Mouse (Mus musculus): ENCODE measurements around the gene Tead1. TPM values are rescaled to one million over a fixed set of nuclear protein-coding genes. Genes with fewer than 3 reads are reported as not detected.

Gene Tead1
- polyA plus RNA-seq, 1 experiment from 2014 or later = 36.2 TPM

- peaks cover 26% of the 10 kb centered on the region for H3K4me1 ChIP-seq (ENCODE audit: control insufficient read depth, insufficient read depth, low read length)
- no peak for ATAC-seq (ENCODE audit: insufficient number of reproducible peaks, insufficient read depth, low FRiP score, low read depth)
- 88% methylated on average over 3 of the region's 3 CpGs for WGBS
- H3K27ac ChIP-seq (ENCODE audit: low read length) = no peak overlapping the region
- no peak overlapping the region for H3K4me2 ChIP-seq (replicated peaks; ENCODE audit: low read depth, low read length)
- no peak overlapping the region for H3K4me3 ChIP-seq (ENCODE audit: low read depth, low read length)
- no peaks in the 10 kb centered on the region for H3K36me3 ChIP-seq (ENCODE audit: control insufficient read depth, insufficient read depth, low read length)
- H3K27me3 ChIP-seq (ENCODE audit: control insufficient read depth, insufficient read depth, low read length) = no peaks in the 10 kb centered on the region
- no peak overlapping the region for H3K9ac ChIP-seq (replicated peaks; ENCODE audit: low read depth, low read length)
- no peaks in the 10 kb centered on the region for H3K9me3 ChIP-seq (ENCODE audit: control insufficient read depth, low read depth, low read length)
Measured at GRCm38 (mm10) chr7:112658939-112659338, 20.2 kb upstream of the Tead1 start.

- Histone ChIP-seq H3K27me3 (ENCODE audit: control insufficient read depth, insufficient read depth, low read length) (no peaks in the 10 kb centered on the region), H3K9ac (replicated peaks; ENCODE audit: low read depth, low read length) (no peak overlapping the region), H3K4me2 (replicated peaks; ENCODE audit: low read depth, low read length) (no peak overlapping the region), H3K36me3 (ENCODE audit: control insufficient read depth, insufficient read depth, low read length) (no peaks in the 10 kb centered on the region), H3K27ac (ENCODE audit: low read length) (no peak overlapping the region), H3K4me3 (ENCODE audit: low read depth, low read length) (no peak overlapping the region), H3K9me3 (ENCODE audit: control insufficient read depth, low read depth, low read length) (no peaks in the 10 kb centered on the region), H3K4me1 (ENCODE audit: control insufficient read depth, insufficient read depth, low read length) (peaks cover 26% of the 10 kb centered on the region)
- 49% methylated on average over 5 of the region's 5 CpGs for WGBS
- no peak for ATAC-seq (ENCODE audit: insufficient number of reproducible peaks, insufficient read depth, low FRiP score, low read depth)
Measured at GRCm38 (mm10) chr7:112659816-112660215, 19.3 kb upstream of the Tead1 start.

- Histone ChIP-seq H3K27ac (ENCODE audit: low read length) (no peak overlapping the region), H3K9me3 (ENCODE audit: control insufficient read depth, low read depth, low read length) (no peaks in the 10 kb centered on the region), H3K9ac (replicated peaks; ENCODE audit: low read depth, low read length) (no peak overlapping the region), H3K27me3 (ENCODE audit: control insufficient read depth, insufficient read depth, low read length) (no peaks in the 10 kb centered on the region), H3K4me3 (ENCODE audit: low read depth, low read length) (no peak overlapping the region), H3K36me3 (ENCODE audit: control insufficient read depth, insufficient read depth, low read length) (no peaks in the 10 kb centered on the region), H3K4me2 (replicated peaks; ENCODE audit: low read depth, low read length) (no peak overlapping the region), H3K4me1 (ENCODE audit: control insufficient read depth, insufficient read depth, low read length) (peaks cover 26% of the 10 kb centered on the region)
- peak; percentile 71; the same call in 1 of the 2 replicates for ATAC-seq (ENCODE audit: insufficient number of reproducible peaks, insufficient read depth, low FRiP score, low read depth)
- WGBS = 23% methylated on average over 1 of the region's 1 CpGs
Measured at GRCm38 (mm10) chr7:112660325-112660724, 18.8 kb upstream of the Tead1 start.

- 33% methylated on average over 12 of the region's 12 CpGs for WGBS
- Histone ChIP-seq H3K9me3 (ENCODE audit: control insufficient read depth, low read depth, low read length) (no peaks in the 10 kb centered on the region), H3K27ac (ENCODE audit: low read length) (peak overlapping the region; percentile 94), H3K36me3 (ENCODE audit: control insufficient read depth, insufficient read depth, low read length) (no peaks in the 10 kb centered on the region), H3K4me1 (ENCODE audit: control insufficient read depth, insufficient read depth, low read length) (peaks cover 20% of the 10 kb centered on the region; the same call in 1 of the 2 replicates), H3K4me3 (ENCODE audit: low read depth, low read length) (no peak overlapping the region), H3K27me3 (ENCODE audit: control insufficient read depth, insufficient read depth, low read length) (no peaks in the 10 kb centered on the region), H3K9ac (replicated peaks; ENCODE audit: low read depth, low read length) (no peak overlapping the region), H3K4me2 (replicated peaks; ENCODE audit: low read depth, low read length) (peak overlapping the region; percentile 35)
- peak; percentile 30; the same call in 1 of the 2 replicates for ATAC-seq (ENCODE audit: insufficient number of reproducible peaks, insufficient read depth, low FRiP score, low read depth)
Measured at GRCm38 (mm10) chr7:112662398-112663313, 16.5 kb upstream of the Tead1 start.

GRCm38 (mm10) chr7:112663314-112663966 lies 15.7 kb upstream of the Tead1 start:
- no peaks in the 10 kb centered on the region for H3K9me3 ChIP-seq (ENCODE audit: control insufficient read depth, low read depth, low read length)
- H3K36me3 ChIP-seq (ENCODE audit: control insufficient read depth, insufficient read depth, low read length) = no peaks in the 10 kb centered on the region
- H3K4me1 ChIP-seq (ENCODE audit: control insufficient read depth, insufficient read depth, low read length) = peaks cover 20% of the 10 kb centered on the region; the same call in 1 of the 2 replicates
- H3K27ac ChIP-seq (ENCODE audit: low read length) = peak overlapping the region; percentile 94
- WGBS = 14% methylated on average over 6 of the region's 6 CpGs
- no peak overlapping the region for H3K9ac ChIP-seq (replicated peaks; ENCODE audit: low read depth, low read length)
- peak overlapping the region; percentile 35 for H3K4me2 ChIP-seq (replicated peaks; ENCODE audit: low read depth, low read length)
- no peaks in the 10 kb centered on the region for H3K27me3 ChIP-seq (ENCODE audit: control insufficient read depth, insufficient read depth, low read length)
- ATAC-seq (ENCODE audit: insufficient number of reproducible peaks, insufficient read depth, low FRiP score, low read depth) = peak; percentile 62; the same call in 1 of the 2 replicates
- H3K4me3 ChIP-seq (ENCODE audit: low read depth, low read length) = no peak overlapping the region

- H3K27ac ChIP-seq (ENCODE audit: low read length) = peak overlapping the region; percentile 52; the same call in 1 of the 2 replicates
- 73% methylated on average over 2 of the region's 2 CpGs for WGBS
- no peak overlapping the region for H3K4me3 ChIP-seq (ENCODE audit: low read depth, low read length)
- no peaks in the 10 kb centered on the region for H3K36me3 ChIP-seq (ENCODE audit: control insufficient read depth, insufficient read depth, low read length)
- no peak overlapping the region for H3K4me2 ChIP-seq (replicated peaks; ENCODE audit: low read depth, low read length)
- H3K27me3 ChIP-seq (ENCODE audit: control insufficient read depth, insufficient read depth, low read length) = no peaks in the 10 kb centered on the region
- H3K4me1 ChIP-seq (ENCODE audit: control insufficient read depth, insufficient read depth, low read length) = no peaks in the 10 kb centered on the region
- H3K9me3 ChIP-seq (ENCODE audit: control insufficient read depth, low read depth, low read length) = no peaks in the 10 kb centered on the region
- ATAC-seq (ENCODE audit: insufficient number of reproducible peaks, insufficient read depth, low FRiP score, low read depth) = no peak
- H3K9ac ChIP-seq (replicated peaks; ENCODE audit: low read depth, low read length) = no peak overlapping the region
Measured at GRCm38 (mm10) chr7:112669993-112670392, 9.1 kb upstream of the Tead1 start.

- peak overlapping the region; percentile 95 for H3K4me3 ChIP-seq (ENCODE audit: low read depth, low read length)
- H3K27ac ChIP-seq (ENCODE audit: low read length) = peak overlapping the region; percentile 99
- under 1% methylated on average over 40 of the region's 44 CpGs for WGBS
- H3K9ac ChIP-seq (replicated peaks; ENCODE audit: low read depth, low read length) = peak overlapping the region; percentile 97
- peak overlapping the region; percentile 64 for H3K4me2 ChIP-seq (replicated peaks; ENCODE audit: low read depth, low read length)
- no peaks in the 10 kb centered on the region for H3K36me3 ChIP-seq (ENCODE audit: control insufficient read depth, insufficient read depth, low read length)
- H3K4me1 ChIP-seq (ENCODE audit: control insufficient read depth, insufficient read depth, low read length) = peaks cover 10% of the 10 kb centered on the region
- H3K27me3 ChIP-seq (ENCODE audit: control insufficient read depth, insufficient read depth, low read length) = no peaks in the 10 kb centered on the region
- peak; percentile 73 for ATAC-seq (ENCODE audit: insufficient number of reproducible peaks, insufficient read depth, low FRiP score, low read depth)
- H3K9me3 ChIP-seq (ENCODE audit: control insufficient read depth, low read depth, low read length) = no peaks in the 10 kb centered on the region
Measured at GRCm38 (mm10) chr7:112678418-112679170, 524 bp upstream of the Tead1 start.

All from stomach, embryonic 14.5 days (tissue).